Mouse (Mus musculus) T-helper 17 cell (primary cell): ENCODE measurements at regions not wholly inside any gene's neighbourhood (a gene's known extent, or its start where the extent isn't known, plus 50 kb on each side); places are given as distances from the start of the nearest gene placed in this dataset.
"Not testable (repeated sequence)": the region's sequence is repeated elsewhere in the genome, so short reads cannot be mapped to it uniquely, and the experiment has no call there.

Source experiments
- in situ Hi-C, 2 experiments: fragments of 300-600 bp; cut with MboI, MseI; formaldehyde crosslinking; loops; 1 replicate in 1 of 2; 2 replicates in 1 of 2; pipeline ENCODE4 v1.15.1; 2025; ENCODE audit warnings: high pct_unique_total_duplicates in 2 of 2

- in situ Hi-C loops: no loop called here
Observed at GRCm38 (mm10) chr3:58203806-58204205, 210.7 kb upstream of the Tsc22d2 start.

DNA sequence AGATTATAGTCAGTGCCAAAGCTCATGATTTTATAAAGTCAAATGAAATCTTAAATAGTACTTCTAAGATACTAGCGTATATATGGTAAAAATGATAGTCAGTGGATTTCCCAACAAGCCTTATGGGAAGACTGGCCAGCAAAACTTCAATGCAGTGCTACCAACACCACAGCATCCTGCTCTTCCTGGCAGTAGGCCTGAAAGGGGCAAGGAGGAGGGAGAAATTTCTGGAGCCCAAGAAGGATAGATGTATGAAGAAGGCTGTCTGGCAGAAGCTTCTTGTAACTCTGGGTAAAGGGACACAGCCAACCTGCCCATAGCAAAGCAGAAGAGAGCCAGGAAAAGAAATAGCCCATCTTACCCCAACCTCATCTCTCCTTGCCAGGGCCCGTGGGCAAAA, 209.0 kb upstream of the Tsc22d2 start:
- in situ Hi-C loops: no loop called here

DNA sequence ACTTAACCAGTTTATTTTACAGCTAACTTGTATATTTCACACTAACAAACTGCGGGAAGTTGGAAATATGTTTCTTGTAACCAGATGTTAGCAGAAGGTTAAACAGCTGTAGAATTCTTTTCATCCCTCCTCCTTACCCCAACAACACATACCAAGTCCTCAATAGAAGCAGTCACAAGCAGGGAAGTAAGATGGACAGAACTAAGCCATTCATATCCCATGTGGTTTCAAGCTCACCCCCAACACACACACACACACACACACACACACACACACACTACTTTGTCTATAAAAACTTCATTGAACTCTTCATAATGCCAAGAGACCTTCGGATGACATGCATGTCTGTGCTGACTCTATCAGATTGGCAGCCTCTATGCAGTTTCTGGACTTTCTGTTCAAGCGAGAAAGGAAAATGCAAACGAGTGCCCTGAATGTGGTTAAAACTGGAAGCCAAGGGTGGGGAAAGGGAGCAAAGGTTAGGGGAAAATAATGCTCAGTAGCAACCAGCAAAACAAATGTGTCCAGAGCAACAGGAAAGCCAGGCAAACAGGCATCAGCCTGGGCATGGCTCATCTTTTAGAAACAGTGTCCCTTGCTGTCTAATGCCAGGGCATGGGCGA, 207.6 kb upstream of the Tsc22d2 start:
- in situ Hi-C loops: no loop called here

DNA sequence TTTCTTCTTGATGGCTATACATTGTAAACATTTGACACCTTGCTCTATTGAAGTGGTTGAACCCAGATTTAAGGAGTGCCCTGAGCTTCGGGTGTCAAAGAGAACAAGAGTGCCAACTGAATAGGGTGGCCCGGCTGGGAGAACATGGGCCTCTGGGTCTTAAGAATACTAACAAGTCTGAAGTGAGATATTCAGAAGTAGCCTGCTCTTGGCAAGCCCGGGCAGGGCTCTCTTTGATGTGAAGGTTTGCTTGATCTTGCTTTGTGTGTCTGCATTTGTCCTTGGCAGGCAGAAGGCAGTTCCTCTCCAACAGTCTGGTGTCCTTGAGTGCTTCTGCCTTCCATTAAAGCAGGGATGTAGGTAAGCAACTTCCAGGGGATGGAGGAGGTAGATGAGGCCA, 203.5 kb upstream of the Tsc22d2 start:
- in situ Hi-C loops: no loop called here

- in situ Hi-C loops: no loop called here
Observed at GRCm38 (mm10) chr3:58224696-58225095, 189.8 kb upstream of the Tsc22d2 start.

GRCm38 (mm10) chr3:58226447-58227321, 187.8 kb upstream of the Tsc22d2 start:
- in situ Hi-C loops: no loop called here

GRCm38 (mm10) chr3:58227322-58227627, 187.2 kb upstream of the Tsc22d2 start:
- in situ Hi-C loops: no loop called here

DNA sequence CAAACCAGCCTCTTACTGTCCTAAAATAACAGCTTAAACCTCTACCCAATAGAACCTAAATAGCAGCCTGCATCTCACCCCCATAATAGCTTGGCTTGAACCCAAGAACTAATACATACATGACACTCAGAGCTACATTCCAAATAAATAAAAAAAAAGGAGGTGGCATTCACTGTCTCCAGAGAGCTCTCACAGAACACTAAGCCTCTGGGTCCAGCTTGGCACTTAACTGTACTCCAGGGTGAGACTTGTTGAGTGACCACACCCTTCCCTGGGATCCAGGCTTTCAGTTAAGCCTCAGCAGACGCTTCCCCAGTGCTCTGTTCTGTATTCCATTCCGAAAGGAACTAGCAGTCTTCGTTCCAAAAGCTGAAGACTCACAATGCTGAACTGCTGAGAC, 186.3 kb upstream of the Tsc22d2 start:
- in situ Hi-C loops: no loop called here

DNA sequence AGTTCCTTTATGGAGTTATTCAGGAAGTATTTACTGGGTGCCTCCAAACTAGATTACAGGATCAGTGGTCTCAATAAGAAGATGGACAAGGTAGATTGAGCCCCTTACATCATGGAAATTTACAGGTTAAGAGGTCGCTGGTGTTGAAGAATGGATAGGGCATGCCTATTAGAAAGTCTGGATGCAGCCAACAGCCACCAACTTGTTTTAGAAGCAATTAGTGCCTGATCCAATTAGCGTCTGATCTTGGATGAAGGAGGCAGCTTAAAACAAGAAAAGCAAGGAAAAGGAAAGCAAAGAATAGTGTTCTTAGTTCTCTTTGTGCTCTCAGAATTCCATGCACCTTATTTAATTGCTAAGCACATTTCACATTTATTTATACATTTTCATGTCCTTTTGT, 182.8 kb upstream of the Tsc22d2 start:
- in situ Hi-C loops: loop anchor here in 1 of 2 experiments (10.0 kb wide), 1 partner anchor 253 kb away; no protein-coding TSS in a partner anchor

DNA sequence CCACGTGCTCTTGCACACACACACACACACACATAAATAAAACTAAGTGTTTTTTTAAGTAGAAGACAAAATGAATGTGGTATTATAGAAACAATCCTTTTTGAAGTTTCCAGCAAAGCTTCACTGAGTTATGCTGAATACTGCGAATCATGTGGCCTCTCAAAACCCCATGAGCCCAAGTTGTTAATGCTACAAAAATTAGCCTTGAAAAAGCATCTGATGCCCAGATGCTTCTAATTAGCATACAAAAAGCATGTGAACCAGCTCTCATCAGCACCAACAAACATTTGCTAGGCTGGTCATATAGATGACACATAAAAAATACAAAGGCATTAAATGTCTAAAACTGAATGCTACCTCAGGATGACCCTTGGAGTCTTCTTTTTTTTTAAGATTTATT, 181.2 kb upstream of the Tsc22d2 start:
- in situ Hi-C loops: loop anchor here in 1 of 2 experiments (10.0 kb wide), 1 partner anchor 252 kb away; no protein-coding TSS in a partner anchor

DNA sequence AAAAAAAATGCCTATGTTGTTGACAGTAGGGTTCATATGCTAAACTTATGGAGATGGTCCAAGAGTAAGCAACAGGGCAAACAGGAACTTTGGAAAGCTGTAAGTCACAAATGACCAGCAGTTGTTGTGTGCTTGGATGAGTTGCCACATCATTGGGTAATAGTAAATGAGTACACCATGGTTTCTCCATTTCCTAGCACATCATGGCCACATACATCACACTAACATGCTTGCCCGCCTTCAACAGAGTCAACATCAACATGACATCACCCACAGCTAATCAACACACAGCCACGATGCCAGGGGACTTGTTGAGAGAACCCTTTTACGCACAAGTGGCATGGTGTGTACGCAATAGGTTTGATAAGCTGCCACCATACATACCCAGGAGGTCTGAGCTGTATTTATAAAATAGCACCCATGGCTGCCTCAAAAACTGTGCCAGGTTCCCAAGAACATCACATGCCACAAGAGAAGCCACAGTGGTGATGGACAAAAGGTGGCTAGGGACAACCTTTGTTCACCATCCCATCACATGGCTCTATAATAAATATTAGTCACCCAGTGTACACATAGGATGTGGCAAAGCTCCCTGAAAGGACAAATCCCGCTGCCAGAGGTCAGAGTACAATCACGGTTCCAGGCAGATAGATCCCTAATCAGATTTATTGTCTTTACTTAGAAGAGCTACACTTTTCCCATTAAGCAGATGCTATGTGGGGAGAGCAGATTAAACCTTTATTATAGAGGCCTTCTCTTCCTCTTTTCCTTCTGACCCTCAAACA, 179.5 kb upstream of the Tsc22d2 start:
- in situ Hi-C loops: loop anchor here in 1 of 2 experiments (10.0 kb wide), 1 partner anchor 250 kb away; no protein-coding TSS in a partner anchor

- in situ Hi-C loops: loop anchor here in 1 of 2 experiments (10.0 kb wide), 1 partner anchor 247 kb away; no protein-coding TSS in a partner anchor
Observed at GRCm38 (mm10) chr3:58238111-58238510, 176.4 kb upstream of the Tsc22d2 start.

GRCm38 (mm10) chr3:58240775-58241174, 173.7 kb upstream of the Tsc22d2 start:
- in situ Hi-C loops: no loop called here

DNA sequence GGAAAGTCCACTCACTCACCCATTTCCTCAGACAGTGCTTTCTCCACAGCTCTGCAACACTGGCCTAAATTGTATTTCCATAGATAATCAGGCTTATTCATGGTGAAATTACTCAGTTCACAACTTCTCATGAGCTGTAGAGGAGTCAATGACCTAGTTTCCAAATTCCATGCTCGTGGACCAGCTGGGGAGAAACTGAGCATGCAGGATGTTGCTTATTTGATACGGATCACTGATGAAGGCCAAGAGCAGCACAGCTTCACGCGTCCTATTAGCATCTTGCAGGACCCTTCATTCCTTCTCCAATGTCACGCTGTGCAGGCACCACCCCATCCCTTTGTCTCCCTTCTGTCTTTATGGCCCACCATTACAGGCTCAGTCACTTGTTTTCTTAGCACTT, 169.2 kb upstream of the Tsc22d2 start:
- in situ Hi-C loops: no loop called here

- in situ Hi-C loops: no loop called here
Observed at GRCm38 (mm10) chr3:58247989-58248388, 166.5 kb upstream of the Tsc22d2 start.

- in situ Hi-C loops: no loop called here
Observed at GRCm38 (mm10) chr3:58253942-58254341, 160.6 kb upstream of the Tsc22d2 start.

DNA sequence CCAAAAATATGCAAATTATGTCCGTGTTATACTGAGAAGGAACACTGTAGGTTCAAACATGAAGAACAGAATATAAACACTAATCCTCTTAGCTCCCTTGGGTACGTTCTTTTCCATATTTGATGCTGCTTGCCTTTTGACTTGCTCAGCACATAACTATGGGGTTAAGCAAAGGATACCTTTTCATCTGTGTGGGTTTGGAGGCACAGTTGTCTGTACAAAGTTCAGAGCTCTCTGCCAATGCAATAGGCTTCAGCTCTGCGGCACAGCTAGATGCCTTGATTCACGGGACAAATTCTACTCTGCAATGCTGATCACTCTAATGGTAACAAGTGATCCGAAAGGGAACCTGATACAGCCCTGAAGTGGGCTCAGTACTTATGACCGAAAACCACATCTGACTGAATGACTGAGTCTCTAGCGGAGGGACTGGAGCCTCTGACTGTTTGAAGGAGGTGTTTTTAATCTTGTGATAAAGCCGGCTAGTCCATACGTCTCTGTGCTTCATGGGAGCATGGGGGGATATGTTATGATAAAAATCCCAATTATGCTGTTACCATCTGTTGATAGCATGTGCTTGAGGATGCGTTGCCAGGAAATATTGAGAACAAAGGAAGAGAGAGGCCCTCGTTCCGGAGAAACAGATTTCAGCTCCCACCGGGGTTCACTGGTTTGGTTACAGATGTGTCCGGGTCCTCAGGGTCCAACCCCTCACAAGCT, 146.7 kb upstream of the Tsc22d2 start:
- in situ Hi-C loops: no loop called here

GRCm38 (mm10) chr3:58271441-58271840, 143.1 kb upstream of the Tsc22d2 start:
- in situ Hi-C loops: not testable (repeated sequence)

DNA sequence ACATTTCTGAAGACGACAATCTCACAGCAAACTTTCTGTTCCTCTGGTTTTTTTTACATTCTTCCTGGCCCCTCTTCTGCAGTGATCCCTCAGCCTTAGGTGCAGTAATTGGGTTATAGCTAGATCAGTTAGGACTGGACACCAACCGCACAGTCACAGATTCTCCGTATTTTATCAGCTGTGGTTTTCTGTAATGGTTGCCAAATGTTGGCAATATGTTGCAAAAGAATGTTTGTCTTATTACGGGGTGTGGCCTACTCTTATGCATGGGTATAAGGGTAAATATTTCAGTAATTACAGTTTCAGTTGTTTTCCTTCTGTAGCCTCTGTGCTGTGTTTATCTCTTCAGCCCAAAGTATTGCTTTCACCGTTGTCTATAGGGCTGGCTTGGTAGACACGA, 133.2 kb upstream of the Tsc22d2 start:
- in situ Hi-C loops: no loop called here

- in situ Hi-C loops: not testable (repeated sequence)
Observed at GRCm38 (mm10) chr3:58284371-58284770, 130.1 kb upstream of the Tsc22d2 start.

- in situ Hi-C loops: no loop called here
Observed at GRCm38 (mm10) chr3:58295810-58296209, 118.7 kb upstream of the Tsc22d2 start.
